Mouse (Mus musculus) erythroblast, embryonic 14.5 days (primary cell): ENCODE data around the gene Sfmbt1.

Experiments
- GATA1 ChIP-seq: IDR thresholded peaks from 2 replicates; pipeline ENCODE4 v1.6.1; 2012; ENCODE audit warnings: low read length, inconsistent platforms, mixed read lengths
- TAL1 ChIP-seq: IDR thresholded peaks from 3 replicates; pipeline ENCODE4 v1.6.1; 2012; ENCODE audit warnings: low read length, inconsistent platforms, mixed read lengths

DNA sequence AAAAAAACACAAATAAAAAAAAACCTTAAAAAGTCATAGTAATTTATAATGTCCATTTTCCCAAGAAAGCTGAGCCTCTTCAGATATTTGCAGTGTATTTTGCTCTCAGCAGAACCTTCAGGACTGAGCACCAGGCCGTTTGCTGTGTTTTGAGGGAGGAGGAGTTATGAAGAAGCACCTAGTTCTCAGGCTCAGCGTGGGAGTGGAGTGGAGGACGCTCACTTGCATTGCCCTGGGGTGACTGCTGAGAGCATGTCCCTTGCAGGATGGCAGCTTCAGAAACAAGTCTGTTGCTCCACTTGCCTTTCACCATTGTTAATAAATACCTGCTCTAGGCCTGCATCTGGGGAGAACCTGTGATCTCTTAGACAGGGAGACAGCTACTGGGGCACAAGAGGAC lies 21.2 kb downstream of the Sfmbt1 start:
- TF ChIP-seq TAL1 (no peak), GATA1 (no peak)
